Mouse (Mus musculus) C2C12 (cell line): Measurements from ENCODE around the gene Hoxc9. TPM values are rescaled to one million over a fixed set of nuclear protein-coding genes. Genes with fewer than 3 reads are reported as not detected.

ENCODE experiments used
- H3K27me3 ChIP-seq: one replicate; pipeline ENCODE4 v1.6.1; 2011; ENCODE audit not compliant: control insufficient read depth, insufficient read depth, insufficient read length
- H3K36me3 ChIP-seq: one replicate; pipeline ENCODE4 v1.6.1; 2011; ENCODE audit not compliant: control insufficient read depth, insufficient read depth
- H3K4me3 ChIP-seq: one replicate; pipeline ENCODE4 v1.5.1; 2011; ENCODE audit warnings: mild to moderate bottlenecking, control low read depth; ENCODE audit not compliant: poor library complexity, insufficient read depth, severe bottlenecking
- H3K79me2 ChIP-seq: one replicate; pipeline ENCODE4 v1.6.1; 2011; ENCODE audit not compliant: control insufficient read depth, insufficient read depth
- H3K79me3 ChIP-seq: one replicate; pipeline ENCODE4 v1.6.1; 2011; ENCODE audit warnings: low read depth, control low read depth
- H3ac ChIP-seq: one replicate; pipeline ENCODE3; 2011; ENCODE audit warnings: low read depth; ENCODE audit not compliant: control insufficient read depth, insufficient read length
- CEBPB ChIP-seq: IDR thresholded peaks from one replicate; pipeline ENCODE4 v1.6.1; 2011; ENCODE audit warnings: low read depth, mild to moderate bottlenecking, control low read depth, moderate library complexity
- CTCF ChIP-seq: IDR thresholded peaks from one replicate; pipeline ENCODE4 v1.5.1; 2011; ENCODE audit not compliant: control insufficient read depth, insufficient read depth, insufficient read length
- FOSL1 ChIP-seq: IDR thresholded peaks from one replicate; pipeline ENCODE4 v1.8.0; 2011; ENCODE audit warnings: mild to moderate bottlenecking, low read length; ENCODE audit not compliant: poor library complexity, insufficient read depth, severe bottlenecking
- MAX ChIP-seq: IDR thresholded peaks from one replicate; pipeline ENCODE4 v1.6.1; 2011; ENCODE audit warnings: mild to moderate bottlenecking, control low read depth
- MYOD1 ChIP-seq: IDR thresholded peaks from one replicate; pipeline ENCODE4 v1.6.1; 2011; ENCODE audit warnings: low read depth; ENCODE audit not compliant: control insufficient read depth, insufficient read length
- MYOG ChIP-seq: IDR thresholded peaks from one replicate; pipeline ENCODE4 v1.6.1; 2011; ENCODE audit not compliant: control insufficient read depth, insufficient read length; ENCODE audit errors: extremely low read depth
- USF1 ChIP-seq: IDR thresholded peaks from one replicate; pipeline ENCODE4 v1.6.1; 2011; ENCODE audit warnings: low read depth, mild to moderate bottlenecking, control low read depth, moderate library complexity
- long read RNA-seq, 2 experiments: library from polyadenylated mRNA; unstranded; transcript quantifications; one replicate each; pipeline ENCODE4 v2.0.0; 2019 to 2020
- polyA plus RNA-seq: library from polyadenylated mRNA; unstranded; fragments of >200 nt; fragmentation: generic; extraction: Trizol; gene quantifications from one replicate; pipeline ENCODE4 v1.2.1, GENCODE M21; 2012; ENCODE audit warnings: missing spikeins

The Hoxc9 gene
- polyA plus RNA-seq, result 9.4 TPM
- long read RNA-seq, experiment 1, partial matches to known transcripts, result 24 of 28 reads
- long read RNA-seq, experiment 1, other reads (novel, unspliced or antisense), result 4 of 28 reads
- long read RNA-seq, experiment 2, partial matches to known transcripts, result 5 of 8 reads
- long read RNA-seq, experiment 2, other reads (novel, unspliced or antisense), result 2 of 8 reads

GRCm38 (mm10) chr15:102976171-102976570, at the start of gene Hoxc9:
Gene Hoxc9 (plus strand): TSS chr15:102976439.
- Histone ChIP-seq H3K36me3 (peaks cover 12% of the 10 kb centered on the region), H3ac (peak within 1 kb of the TSS; percentile 94), H3K27me3 (no peaks in the 10 kb centered on the region), H3K79me2 (peaks cover 100% of the 10 kb centered on the region), H3K4me3 (peak within 1 kb of the TSS; percentile 52), H3K79me3 (peaks cover 93% of the 10 kb centered on the region)
- TF ChIP-seq CEBPB (no peak), FOSL1 (no peak), MYOD1 (no peak), CTCF (no peak), MYOG (no peak), USF1 (no peak), MAX (no peak)

DNA sequence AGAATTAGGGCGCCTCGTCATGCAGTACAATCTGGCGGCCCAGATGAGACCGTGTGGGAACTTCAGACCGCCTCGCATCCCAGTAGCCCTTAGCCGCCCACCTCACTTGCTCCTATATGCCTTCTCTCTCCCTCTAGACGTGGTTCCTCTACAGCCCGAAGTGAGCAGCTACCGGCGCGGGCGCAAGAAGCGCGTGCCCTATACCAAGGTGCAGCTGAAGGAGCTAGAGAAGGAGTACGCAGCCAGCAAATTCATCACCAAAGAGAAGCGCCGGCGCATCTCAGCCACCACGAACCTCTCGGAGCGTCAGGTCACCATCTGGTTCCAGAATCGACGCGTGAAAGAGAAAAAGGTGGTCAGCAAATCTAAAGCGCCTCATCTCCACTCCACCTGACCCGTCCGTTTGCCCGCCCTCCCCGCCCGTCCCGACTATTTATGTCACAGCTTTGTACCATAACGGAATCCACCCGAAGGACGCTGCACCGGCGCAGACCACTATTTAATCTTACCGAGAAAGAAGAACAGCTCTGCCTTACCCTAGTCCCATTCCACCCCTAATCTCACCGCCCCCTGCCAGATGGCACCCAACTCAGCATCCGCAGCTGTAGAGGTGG, 49.1 kb upstream of the Hoxc9 start:
- H3K79me3 ChIP-seq, result no peaks in the 10 kb centered on the region
- TF ChIP-seq MYOG, result no peak
- no peak for TF ChIP-seq FOSL1
- TF ChIP-seq USF1, result no peak
- TF ChIP-seq CEBPB, result no peak
- no peak for TF ChIP-seq MAX
- TF ChIP-seq CTCF, result no peak
- TF ChIP-seq MYOD1, result no peak
- H3K27me3 ChIP-seq, result no peaks in the 10 kb centered on the region
- H3ac ChIP-seq, result no peak overlapping the region
- H3K79me2 ChIP-seq, result no peaks in the 10 kb centered on the region
- H3K36me3 ChIP-seq, result no peaks in the 10 kb centered on the region
- no peak overlapping the region for H3K4me3 ChIP-seq

DNA sequence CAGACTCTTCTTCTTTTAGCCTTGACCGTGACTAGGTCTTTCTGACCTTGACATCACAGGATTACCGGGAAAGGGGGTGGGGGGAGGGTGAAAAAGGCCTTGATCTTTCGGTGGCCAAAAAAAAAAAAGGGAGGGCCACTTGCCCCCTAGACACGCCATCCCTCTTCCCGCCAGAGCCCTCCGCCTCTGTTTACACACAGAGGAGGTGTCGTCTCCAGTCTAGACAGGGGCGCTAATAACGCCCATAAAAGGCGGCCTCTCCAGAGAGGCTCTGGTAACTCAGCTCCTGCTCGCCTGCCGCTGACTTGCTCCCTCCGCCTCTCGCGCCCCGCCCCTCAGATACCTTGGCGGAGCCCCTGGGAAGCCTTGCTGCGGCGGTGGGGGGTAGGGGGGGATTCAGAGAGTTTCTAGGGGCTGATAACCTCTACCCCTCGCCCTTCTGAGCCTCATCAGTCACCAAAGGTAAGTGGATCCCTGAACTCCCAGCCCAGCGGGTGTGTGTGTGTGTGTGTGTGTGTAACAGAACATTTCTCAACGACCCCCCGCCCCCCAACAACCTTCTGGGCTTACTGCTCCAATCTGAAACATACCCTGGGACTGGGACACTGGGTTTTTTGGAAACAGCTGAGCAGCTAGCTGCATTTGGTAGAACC, 44.4 kb upstream of the Hoxc9 start:
- no peaks in the 10 kb centered on the region for H3K79me3 ChIP-seq
- H3K36me3 ChIP-seq, result no peaks in the 10 kb centered on the region
- H3K79me2 ChIP-seq, result no peaks in the 10 kb centered on the region
- no peak for TF ChIP-seq MYOG
- no peak for TF ChIP-seq FOSL1
- TF ChIP-seq MAX, result no peak
- no peak for TF ChIP-seq CTCF
- no peak for TF ChIP-seq CEBPB
- TF ChIP-seq MYOD1, result no peak
- TF ChIP-seq USF1, result no peak
- no peak overlapping the region for H3ac ChIP-seq
- no peaks in the 10 kb centered on the region for H3K27me3 ChIP-seq
- H3K4me3 ChIP-seq, result no peak overlapping the region

DNA sequence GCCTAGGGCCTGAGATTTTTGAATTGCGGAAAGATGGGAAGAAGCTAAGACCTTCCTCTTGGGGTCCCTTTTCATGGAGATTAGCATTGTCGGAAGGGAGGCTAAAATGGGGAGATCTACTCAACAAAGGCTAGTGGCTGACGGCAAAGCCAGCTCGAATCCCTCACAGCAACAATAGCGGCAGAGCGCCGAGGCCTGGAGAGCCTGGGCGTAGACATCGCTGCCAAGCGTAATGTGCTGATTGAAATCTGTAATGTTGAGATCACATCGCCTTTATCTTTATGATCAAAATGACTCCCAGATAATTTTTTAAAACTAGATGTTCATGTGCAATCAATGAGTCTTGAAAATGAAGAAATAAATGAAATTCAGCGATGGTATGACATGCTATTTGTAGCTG, 41.8 kb upstream of the Hoxc9 start:
- TF ChIP-seq MYOG, result no peak
- no peak for TF ChIP-seq CTCF
- Histone ChIP-seq H3ac (no peak overlapping the region), H3K27me3 (no peaks in the 10 kb centered on the region), H3K79me2 (no peaks in the 10 kb centered on the region), H3K79me3 (no peaks in the 10 kb centered on the region), H3K36me3 (no peaks in the 10 kb centered on the region), H3K4me3 (no peak overlapping the region)

DNA sequence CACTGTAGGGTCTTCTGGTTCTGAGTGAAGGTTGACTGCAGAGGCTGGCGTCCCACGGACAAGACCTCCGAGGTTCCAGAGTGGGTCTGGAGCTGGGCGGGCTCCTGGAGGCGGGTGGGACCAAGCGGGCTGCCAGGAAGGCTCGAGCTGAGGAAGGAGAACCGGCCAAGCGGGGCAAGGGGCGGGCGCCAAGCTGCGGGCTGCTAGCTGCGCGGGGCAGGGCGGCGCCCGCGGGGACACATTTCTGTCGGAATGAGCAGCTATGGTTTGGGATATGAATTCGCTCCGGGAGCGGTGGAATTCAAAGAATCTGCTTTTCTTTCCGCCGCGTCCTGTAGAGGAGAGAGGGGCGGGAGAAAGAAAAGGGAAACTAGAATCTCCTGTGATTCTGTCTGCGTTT, 41.3 kb upstream of the Hoxc9 start:
- Histone ChIP-seq H3K36me3 (no peaks in the 10 kb centered on the region), H3K4me3 (no peak overlapping the region), H3K79me2 (no peaks in the 10 kb centered on the region), H3ac (no peak overlapping the region), H3K27me3 (no peaks in the 10 kb centered on the region), H3K79me3 (no peaks in the 10 kb centered on the region)
- TF ChIP-seq MYOD1 (no peak), MAX (no peak), FOSL1 (no peak)
